Mouse (Mus musculus): ENCODE measurements at regions not wholly inside any gene's neighbourhood (a gene's known extent, or its start where the extent isn't known, plus 50 kb on each side); places are given as distances from the start of the nearest gene placed in this dataset.

- Histone ChIP-seq H3K36me3 (replicated peaks; ENCODE audit: low read length) (no peaks in the 10 kb centered on the region), H3K9me3 (no peaks in the 10 kb centered on the region)
These were observed 65.2 kb downstream of the Slc30a10 start for GRCm38 (mm10) chr1:185519811-185520210.

GRCm38 (mm10) chr1:185524020-185524419, 69.4 kb downstream of the Slc30a10 start:
- H3K36me3 ChIP-seq (replicated peaks; ENCODE audit: low read length), result no peaks in the 10 kb centered on the region
- H3K27me3 ChIP-seq (replicated peaks), result peaks cover 3% of the 10 kb centered on the region
- H3K9me3 ChIP-seq, result peaks cover 22% of the 10 kb centered on the region
- no peaks in the 10 kb centered on the region for H3K4me1 ChIP-seq
- no peak overlapping the region for H3K4me3 ChIP-seq (replicated peaks)
- TF ChIP-seq GATA1 (IDR thresholded peaks at IDR 0.05; ENCODE audit: borderline replicate concordance, low read length) (no peak), FLI1 (IDR thresholded peaks at IDR 0.05; ENCODE audit: low read length) (no peak)

More at GRCm38 (mm10) chr1:185519811-185520210, 65.2 kb downstream of the Slc30a10 start:
- TF ChIP-seq GATA1 (IDR thresholded peaks at IDR 0.05; ENCODE audit: borderline replicate concordance, low read length) (no peak), FLI1 (IDR thresholded peaks at IDR 0.05; ENCODE audit: low read length) (no peak)
- Histone ChIP-seq H3K4me1 (no peaks in the 10 kb centered on the region), H3K27me3 (replicated peaks) (peaks cover 3% of the 10 kb centered on the region), H3K4me3 (replicated peaks) (no peak overlapping the region)

- H3K36me3 ChIP-seq (replicated peaks; ENCODE audit: low read length), result no peaks in the 10 kb centered on the region
- H3K9me3 ChIP-seq, result peaks cover 5% of the 10 kb centered on the region; the same call in 1 of the 2 replicates
- H3K4me3 ChIP-seq (replicated peaks), result no peak overlapping the region
- 0 out of 2 replicates have a peak, but pooled peaks cover 3% of the 10 kb centered on the region for H3K4me1 ChIP-seq
- H3K27me3 ChIP-seq (replicated peaks), result no peaks in the 10 kb centered on the region
- no peak for TF ChIP-seq GATA1 (IDR thresholded peaks at IDR 0.05; ENCODE audit: borderline replicate concordance, low read length)
- TF ChIP-seq FLI1 (IDR thresholded peaks at IDR 0.05; ENCODE audit: low read length), result no peak
These were observed 78.8 kb downstream of the Slc30a10 start for GRCm38 (mm10) chr1:185533471-185533870.

- Histone ChIP-seq H3K27me3 (replicated peaks) (no peaks in the 10 kb centered on the region), H3K9me3 (0 out of 2 replicates have a peak, but pooled peaks cover 4% of the 10 kb centered on the region), H3K4me3 (replicated peaks) (no peak overlapping the region), H3K36me3 (replicated peaks; ENCODE audit: low read length) (no peaks in the 10 kb centered on the region), H3K4me1 (peaks cover 3% of the 10 kb centered on the region; the same call in 1 of the 2 replicates)
- TF ChIP-seq FLI1 (IDR thresholded peaks at IDR 0.05; ENCODE audit: low read length) (no peak), GATA1 (IDR thresholded peaks at IDR 0.05; ENCODE audit: borderline replicate concordance, low read length) (no peak)
These were observed 79.5 kb downstream of the Slc30a10 start for GRCm38 (mm10) chr1:185534129-185534528.

GRCm38 (mm10) chr1:185535321-185535720, 80.7 kb downstream of the Slc30a10 start:
- no peaks in the 10 kb centered on the region for H3K27me3 ChIP-seq (replicated peaks)
- peaks cover 14% of the 10 kb centered on the region for H3K4me1 ChIP-seq
- 0 out of 2 replicates have a peak, but pooled peaks cover 4% of the 10 kb centered on the region for H3K9me3 ChIP-seq
- no peaks in the 10 kb centered on the region for H3K36me3 ChIP-seq (replicated peaks; ENCODE audit: low read length)
- TF ChIP-seq FLI1 (IDR thresholded peaks at IDR 0.05; ENCODE audit: low read length), result no peak
- TF ChIP-seq GATA1 (IDR thresholded peaks at IDR 0.05; ENCODE audit: borderline replicate concordance, low read length), result no peak
- H3K4me3 ChIP-seq (replicated peaks), result no peak overlapping the region

GRCm38 (mm10) chr1:185537236-185537635, 82.6 kb downstream of the Slc30a10 start:
- H3K4me1 ChIP-seq, result peaks cover 14% of the 10 kb centered on the region
- H3K4me3 ChIP-seq (replicated peaks), result no peak overlapping the region
- no peaks in the 10 kb centered on the region for H3K27me3 ChIP-seq (replicated peaks)
- no peaks in the 10 kb centered on the region for H3K36me3 ChIP-seq (replicated peaks; ENCODE audit: low read length)
- 0 out of 2 replicates have a peak, but pooled peaks cover 4% of the 10 kb centered on the region for H3K9me3 ChIP-seq
- TF ChIP-seq FLI1 (IDR thresholded peaks at IDR 0.05; ENCODE audit: low read length) (no peak), GATA1 (IDR thresholded peaks at IDR 0.05; ENCODE audit: borderline replicate concordance, low read length) (no peak)

GRCm38 (mm10) chr1:185539458-185539857, 84.8 kb downstream of the Slc30a10 start:
- TF ChIP-seq GATA1 (IDR thresholded peaks at IDR 0.05; ENCODE audit: borderline replicate concordance, low read length) (no peak), FLI1 (IDR thresholded peaks at IDR 0.05; ENCODE audit: low read length) (no peak)

GRCm38 (mm10) chr1:185546346-185546745, 91.7 kb downstream of the Slc30a10 start:
- TF ChIP-seq GATA1 (IDR thresholded peaks at IDR 0.05; ENCODE audit: borderline replicate concordance, low read length) (no peak), FLI1 (IDR thresholded peaks at IDR 0.05; ENCODE audit: low read length) (no peak)
- Histone ChIP-seq H3K4me1 (no peaks in the 10 kb centered on the region; the same call in 1 of the 2 replicates), H3K27me3 (replicated peaks) (no peaks in the 10 kb centered on the region), H3K4me3 (replicated peaks) (no peak overlapping the region), H3K9me3 (no peaks in the 10 kb centered on the region), H3K36me3 (replicated peaks; ENCODE audit: low read length) (no peaks in the 10 kb centered on the region)

More at GRCm38 (mm10) chr1:185539458-185539857, 84.8 kb downstream of the Slc30a10 start:
- Histone ChIP-seq H3K4me3 (replicated peaks) (no peak overlapping the region), H3K9me3 (no peaks in the 10 kb centered on the region), H3K27me3 (replicated peaks) (no peaks in the 10 kb centered on the region), H3K4me1 (peaks cover 11% of the 10 kb centered on the region), H3K36me3 (replicated peaks; ENCODE audit: low read length) (no peaks in the 10 kb centered on the region)

- H3K4me1 ChIP-seq, result no peaks in the 10 kb centered on the region
- TF ChIP-seq GATA1 (IDR thresholded peaks at IDR 0.05; ENCODE audit: borderline replicate concordance, low read length) (no peak), FLI1 (IDR thresholded peaks at IDR 0.05; ENCODE audit: low read length) (no peak)
- H3K9me3 ChIP-seq, result no peaks in the 10 kb centered on the region
- H3K27me3 ChIP-seq (replicated peaks), result no peaks in the 10 kb centered on the region
- H3K4me3 ChIP-seq (replicated peaks), result no peak overlapping the region
- H3K36me3 ChIP-seq (replicated peaks; ENCODE audit: low read length), result no peaks in the 10 kb centered on the region
These were observed 118.3 kb downstream of the Slc30a10 start for GRCm38 (mm10) chr1:185572761-185573530.

GRCm38 (mm10) chr1:185574978-185575377, 120.3 kb downstream of the Slc30a10 start:
- TF ChIP-seq GATA1 (IDR thresholded peaks at IDR 0.05; ENCODE audit: borderline replicate concordance, low read length) (no peak), FLI1 (IDR thresholded peaks at IDR 0.05; ENCODE audit: low read length) (no peak)
- no peaks in the 10 kb centered on the region for H3K27me3 ChIP-seq (replicated peaks)
- H3K4me1 ChIP-seq, result no peaks in the 10 kb centered on the region
- no peaks in the 10 kb centered on the region for H3K36me3 ChIP-seq (replicated peaks; ENCODE audit: low read length)
- no peaks in the 10 kb centered on the region for H3K9me3 ChIP-seq
- H3K4me3 ChIP-seq (replicated peaks), result no peak overlapping the region

Data from megakaryocyte, embryonic 14.5 days (primary cell).